ENCODE assay signal across 8 mouse cellular contexts in the genomic region with DNA sequence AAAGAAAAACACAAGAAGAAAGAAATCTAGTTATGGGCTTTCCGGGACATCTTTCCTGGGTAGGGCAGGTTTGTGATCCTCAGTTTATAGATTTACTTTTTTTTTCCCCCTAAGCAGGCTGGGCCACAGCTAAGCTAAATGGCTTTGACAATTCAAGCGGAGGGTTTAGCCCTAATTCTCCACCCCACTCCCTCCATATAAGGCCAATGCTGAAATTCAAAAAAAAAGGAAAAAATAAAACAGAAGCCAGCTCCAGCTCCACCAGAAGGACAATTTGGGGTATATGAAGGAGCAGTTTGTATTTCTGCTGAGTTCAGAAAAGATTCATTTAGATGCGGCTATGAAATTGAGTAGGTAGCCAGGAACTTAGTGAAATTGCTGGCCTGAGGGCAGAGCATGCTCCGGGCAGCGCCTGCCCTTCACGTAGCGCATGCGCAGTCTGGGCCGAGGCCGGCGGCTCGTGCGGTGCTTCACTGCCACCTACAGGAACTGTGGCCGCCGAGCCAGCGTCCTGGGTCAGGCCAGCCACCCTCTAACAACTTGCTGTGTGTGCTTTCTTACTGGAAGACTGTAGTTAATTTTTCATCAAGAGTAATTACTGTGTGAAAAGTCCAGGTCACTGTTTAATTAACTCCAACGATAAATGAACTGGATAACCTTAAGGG.
DNase-seq lines count a peak whose midpoint lies in the region; ATAC-seq and TF ChIP-seq lines count a peak whose summit lies in the region.

No protein-coding gene starts in this region.

- intact Hi-C loops in heart, postnatal 14 days (cut with DNase I): loop anchor here (2.0 to 10.0 kb wide), 3 partner anchors 316 to 604 kb away; no protein-coding TSS in a partner anchor

- TF ChIP-seq EP300 in liver, embryonic 14.5 days (IDR thresholded peaks at IDR 0.05; ENCODE audit: low read depth): no peak

- DNase-seq in 3T3-L1 (ENCODE audit: low read depth, low spot score): peak; percentile 48
- DNase-seq in cerebellum, adult 11-12 months: peak; percentile 76
- DNase-seq in heart, postnatal 14 days: peak; percentile 92 to 94
- DNase-seq in large intestine, adult 2 months (ENCODE audit: low read depth, low spot score): peak; percentile 52
- peak; percentile 9 to 17 (median 11) for DNase-seq in liver, embryonic 14.5 days (ENCODE audit: low read depth in 3 of 3, low spot score in 3 of 3)

- no peaks in the 10 kb centered on the region for H3K36me3 ChIP-seq in forebrain, embryonic 16.5 days (ENCODE audit: control insufficient read depth, insufficient read depth)
- no peaks in the 10 kb centered on the region for H3K36me3 ChIP-seq in liver, embryonic 14.5 days (replicated peaks; ENCODE audit: control insufficient read depth, insufficient read depth, low read depth)
- H3K36me3 ChIP-seq in neural tube, embryonic 13.5 days: no peaks in the 10 kb centered on the region
- no peaks in the 10 kb centered on the region for H3K36me3 ChIP-seq in stomach, embryonic 16.5 days (ENCODE audit: control insufficient read depth, insufficient read depth, low read length)

- H3K4me2 ChIP-seq in forebrain, embryonic 16.5 days (ENCODE audit: low read length): peak overlapping the region; percentile 45
- no peak overlapping the region for H3K4me2 ChIP-seq in liver, embryonic 14.5 days (ENCODE audit: low read depth)
- peak overlapping the region; percentile 46 for H3K4me2 ChIP-seq in neural tube, embryonic 13.5 days
- H3K4me2 ChIP-seq in stomach, embryonic 16.5 days (ENCODE audit: low read depth, low read length): peak overlapping the region; percentile 31

- peaks cover 3% of the 10 kb centered on the region; the same call in 1 of the 2 replicates for H3K27me3 ChIP-seq in forebrain, embryonic 16.5 days (replicated peaks; ENCODE audit: control insufficient read depth, insufficient read depth, low read length)
- H3K27me3 ChIP-seq in liver, embryonic 14.5 days (ENCODE audit: control insufficient read depth, insufficient read depth, low read length): no peaks in the 10 kb centered on the region
- no peaks in the 10 kb centered on the region for H3K27me3 ChIP-seq in neural tube, embryonic 13.5 days
- H3K27me3 ChIP-seq in stomach, embryonic 16.5 days (ENCODE audit: control insufficient read depth, insufficient read depth, low read length): no peaks in the 10 kb centered on the region; the same call in 1 of the 2 replicates

- H3K4me3 ChIP-seq in forebrain, embryonic 16.5 days (replicated peaks; ENCODE audit: low read length): peak overlapping the region; percentile 10
- H3K4me3 ChIP-seq in liver, embryonic 14.5 days (ENCODE audit: insufficient read depth in 1 of 2, low read depth in 2 of 2, low read length in 2 of 2): no peak overlapping the region
- no peak overlapping the region for H3K4me3 ChIP-seq in neural tube, embryonic 13.5 days
- no peak overlapping the region for H3K4me3 ChIP-seq in stomach, embryonic 16.5 days (replicated peaks; ENCODE audit: low read length)

- WGBS in forebrain, embryonic 16.5 days: 8% methylated on average over 17 of the region's 17 CpGs
- 6% methylated on average over 17 of the region's 17 CpGs for WGBS in large intestine, adult 2 months
- 7% methylated on average over 17 of the region's 17 CpGs for WGBS in liver, embryonic 14.5 days (ENCODE audit: insufficient replicate concordance)
- WGBS in neural tube, embryonic 13.5 days: 7% methylated on average over 17 of the region's 17 CpGs
- WGBS in stomach, embryonic 16.5 days: 5% methylated on average over 17 of the region's 17 CpGs

- H3K27ac ChIP-seq in forebrain, embryonic 16.5 days (ENCODE audit: low read length): no peak overlapping the region
- no peak overlapping the region for H3K27ac ChIP-seq in liver, embryonic 14.5 days
- H3K27ac ChIP-seq in neural tube, embryonic 13.5 days (replicated peaks): no peak overlapping the region
- no peak overlapping the region for H3K27ac ChIP-seq in stomach, embryonic 16.5 days (ENCODE audit: low read length)

- H3K9ac ChIP-seq in forebrain, embryonic 16.5 days (replicated peaks; ENCODE audit: low read depth, low read length): no peak overlapping the region; the same call in 1 of the 2 replicates
- no peak overlapping the region for H3K9ac ChIP-seq in liver, embryonic 14.5 days (replicated peaks)
- peak overlapping the region; percentile 57; the same call in 1 of the 2 replicates for H3K9ac ChIP-seq in neural tube, embryonic 13.5 days
- H3K9ac ChIP-seq in stomach, embryonic 16.5 days (ENCODE audit: low read length): peak overlapping the region; percentile 43; the same call in 1 of the 2 replicates

- ATAC-seq in forebrain, embryonic 16.5 days: peak; percentile 97
- peak; percentile 59; the same call in 1 of the 2 replicates for ATAC-seq in liver, embryonic 14.5 days (ENCODE audit: insufficient read depth)
- peak; percentile 89 for ATAC-seq in neural tube, embryonic 13.5 days (ENCODE audit: low read depth)
- peak; percentile 95 for ATAC-seq in stomach, embryonic 16.5 days (ENCODE audit: insufficient read depth, low FRiP score)

- H3K4me1 ChIP-seq in forebrain, embryonic 16.5 days (replicated peaks; ENCODE audit: control insufficient read depth, insufficient read depth, low read length): 0 out of 2 replicates have a peak, but pooled peaks cover 3% of the 10 kb centered on the region
- H3K4me1 ChIP-seq in liver, embryonic 14.5 days (replicated peaks; ENCODE audit: control insufficient read depth in 2 of 2, insufficient read depth in 2 of 2, low read length in 1 of 2): no peaks in the 10 kb centered on the region
- peaks cover 4% of the 10 kb centered on the region; the same call in 1 of the 2 replicates for H3K4me1 ChIP-seq in neural tube, embryonic 13.5 days (replicated peaks)
- no peaks in the 10 kb centered on the region for H3K4me1 ChIP-seq in stomach, embryonic 16.5 days (ENCODE audit: control insufficient read depth, insufficient read depth, low read length)

- H3K9me3 ChIP-seq in forebrain, embryonic 16.5 days (ENCODE audit: control insufficient read depth, low read length): no peaks in the 10 kb centered on the region
- H3K9me3 ChIP-seq in liver, embryonic 14.5 days (ENCODE audit: control insufficient read depth, low read length): no peaks in the 10 kb centered on the region
- H3K9me3 ChIP-seq in neural tube, embryonic 13.5 days: no peaks in the 10 kb centered on the region
- no peaks in the 10 kb centered on the region for H3K9me3 ChIP-seq in stomach, embryonic 16.5 days (replicated peaks; ENCODE audit: control insufficient read depth, low read length)

- peak; percentile 78 for TF ChIP-seq CTCF in liver, embryonic 14.5 days (IDR thresholded peaks at IDR 0.05; ENCODE audit: low read depth)

Comparison
In these comparisons a context has a peak if more than half of its experiments do, and no peak if none do; other contexts are left out.
1. DNase-seq: peak in every context shown above with its lines; median percentile 93 in heart, postnatal 14 days; 76 in cerebellum, adult 11-12 months; 52 in large intestine, adult 2 months; 48 in 3T3-L1; 11 in liver, embryonic 14.5 days.
2. H3K9ac ChIP-seq: peak in neural tube, embryonic 13.5 days (single experiment) and stomach, embryonic 16.5 days (single experiment); none in forebrain, embryonic 16.5 days (single experiment) and liver, embryonic 14.5 days (single experiment).
3. Peak in every context shown above with its lines, with median percentiles within 50 percentile points of each other: ATAC-seq.